Mouse (Mus musculus) E14TG2a.4 (cell line): Measurements from ENCODE around the gene Tsfm.
A peak's percentile ranks its signal among the peaks of the same experiment; 100 is the strongest.

Source experiments
- H3K27me3 ChIP-seq: 2 replicates; pipeline ENCODE4 v1.6.1; 2014; ENCODE audit warnings: low read length, control low read depth; ENCODE audit not compliant: insufficient read depth
- H3K36me3 ChIP-seq: 2 replicates; pipeline ENCODE4 v1.6.1; 2014; ENCODE audit warnings: low read length, control low read depth; ENCODE audit not compliant: insufficient read depth
- H3K4me1 ChIP-seq: replicated peaks from 2 replicates; pipeline ENCODE4 v1.6.1; 2014; ENCODE audit warnings: low read depth, low read length, control low read depth
- H3K4me3 ChIP-seq: replicated peaks from 2 replicates; pipeline ENCODE4 v1.5.1; 2014; ENCODE audit warnings: mild to moderate bottlenecking, low read length
- H3K9me3 ChIP-seq: 2 replicates; pipeline ENCODE4 v1.6.1; 2014; ENCODE audit warnings: low read length, control low read depth
- CTCF ChIP-seq: conservative IDR thresholded peaks from 2 replicates; pipeline ENCODE4 v1.5.1; 2014; ENCODE audit warnings: low read length
- NANOG ChIP-seq: IDR thresholded peaks from 2 replicates; pipeline ENCODE4 v1.6.1; 2014; ENCODE audit warnings: borderline replicate concordance, low read length, mixed read lengths
- POU5F1 ChIP-seq: IDR thresholded peaks from 2 replicates; pipeline ENCODE4 v1.6.1; 2014; ENCODE audit warnings: low read length, borderline replicate concordance

The Tsfm gene

DNA sequence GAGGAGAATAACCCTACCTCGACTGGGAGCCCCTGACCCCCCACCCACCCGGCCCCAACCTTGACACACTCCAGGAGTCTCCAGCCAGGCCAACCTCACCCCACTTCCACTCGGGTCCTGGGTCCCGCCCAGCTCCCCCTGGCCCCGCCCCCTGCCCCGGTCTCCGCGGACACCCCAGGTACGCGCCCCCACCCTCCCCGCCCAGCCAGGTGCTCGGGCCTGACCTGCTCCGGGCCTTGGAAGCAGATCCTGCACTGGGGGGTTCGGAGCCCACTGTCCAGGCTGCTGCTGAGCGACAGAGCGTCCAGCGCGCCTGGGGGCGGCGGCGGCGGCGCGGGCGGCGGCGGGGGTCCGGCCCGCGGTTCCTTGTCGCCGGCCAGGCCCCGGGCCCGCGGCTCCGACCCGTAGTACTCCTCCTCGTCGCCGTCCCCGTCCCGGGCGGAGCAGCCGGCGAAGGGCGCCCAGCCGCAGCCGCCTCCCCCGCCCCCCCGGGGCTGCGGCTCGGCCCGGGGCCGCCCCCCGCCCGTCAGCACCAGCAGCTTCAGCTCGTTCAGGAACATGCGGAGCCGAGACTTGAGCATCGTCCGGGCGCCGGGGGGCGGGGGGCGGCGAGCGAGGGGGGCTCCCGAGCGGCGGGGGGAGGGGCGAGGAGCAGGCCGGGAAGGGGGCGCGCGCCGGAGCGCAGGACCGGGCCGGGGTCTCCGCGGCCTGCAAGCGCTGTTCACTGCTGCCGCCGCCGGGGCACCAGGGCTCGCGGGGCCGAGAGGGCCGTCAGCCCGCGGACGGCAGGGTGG lies 28.7 kb upstream of the Tsfm start:
- TF ChIP-seq CTCF, result no peak
- no peak for TF ChIP-seq POU5F1
- TF ChIP-seq NANOG, result no peak
- peaks cover 13% of the 10 kb centered on the region for H3K27me3 ChIP-seq
- H3K4me1 ChIP-seq, result peaks cover 69% of the 10 kb centered on the region
- H3K9me3 ChIP-seq, result no peaks in the 10 kb centered on the region
- peaks cover 39% of the 10 kb centered on the region for H3K36me3 ChIP-seq
- peak overlapping the region; percentile 85 for H3K4me3 ChIP-seq

DNA sequence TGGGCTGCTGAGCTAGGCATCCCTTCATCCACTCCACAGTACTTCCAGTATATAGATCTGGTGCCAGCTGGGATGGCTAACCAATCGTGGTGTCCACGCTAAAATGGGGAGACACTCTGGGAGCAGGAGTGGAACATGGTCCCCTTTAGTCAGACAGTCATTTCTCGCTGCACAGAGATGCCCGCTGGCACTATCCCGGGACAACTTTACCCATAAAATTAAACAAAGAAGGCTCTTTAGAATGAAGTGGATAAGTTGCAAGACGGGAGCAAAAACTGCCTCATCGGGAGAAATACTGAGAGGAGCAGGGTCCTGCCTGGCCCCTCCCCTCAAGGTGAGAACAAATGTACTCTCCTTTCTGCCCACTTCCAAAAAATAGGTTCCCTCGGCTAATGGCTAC lies 28.1 kb upstream of the Tsfm start:
- H3K4me1 ChIP-seq, result peaks cover 70% of the 10 kb centered on the region
- peaks cover 42% of the 10 kb centered on the region for H3K36me3 ChIP-seq
- H3K27me3 ChIP-seq, result peaks cover 13% of the 10 kb centered on the region
- no peak for TF ChIP-seq NANOG
- no peak for TF ChIP-seq CTCF
- no peak for TF ChIP-seq POU5F1
- H3K4me3 ChIP-seq, result peak overlapping the region; percentile 58
- no peaks in the 10 kb centered on the region for H3K9me3 ChIP-seq

DNA sequence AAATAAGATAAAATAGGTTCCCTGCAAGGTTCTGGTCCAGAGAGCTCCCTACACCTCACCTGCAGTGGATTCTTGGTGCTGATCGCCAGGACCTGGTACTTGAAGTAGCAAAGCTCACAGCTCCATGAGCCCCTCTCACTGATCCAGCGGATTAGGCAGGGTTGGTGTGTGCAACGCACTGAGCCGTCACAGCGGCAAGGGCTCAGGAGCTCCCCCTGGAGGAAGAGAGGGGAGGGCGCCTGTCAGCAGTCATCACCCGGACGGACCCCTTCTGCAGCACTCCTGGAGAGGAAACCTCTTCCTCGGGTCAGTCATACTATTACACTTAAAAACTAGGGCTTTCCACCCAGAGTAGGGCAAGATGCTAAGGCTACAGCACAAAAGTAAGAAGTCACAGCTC lies 27.5 kb upstream of the Tsfm start:
- H3K4me1 ChIP-seq, result peaks cover 73% of the 10 kb centered on the region
- peaks cover 42% of the 10 kb centered on the region for H3K36me3 ChIP-seq
- peak overlapping the region; percentile 58 for H3K4me3 ChIP-seq
- H3K27me3 ChIP-seq, result peaks cover 13% of the 10 kb centered on the region
- no peaks in the 10 kb centered on the region for H3K9me3 ChIP-seq
- TF ChIP-seq CTCF, result peak; percentile 97
- TF ChIP-seq NANOG, result no peak
- no peak for TF ChIP-seq POU5F1

DNA sequence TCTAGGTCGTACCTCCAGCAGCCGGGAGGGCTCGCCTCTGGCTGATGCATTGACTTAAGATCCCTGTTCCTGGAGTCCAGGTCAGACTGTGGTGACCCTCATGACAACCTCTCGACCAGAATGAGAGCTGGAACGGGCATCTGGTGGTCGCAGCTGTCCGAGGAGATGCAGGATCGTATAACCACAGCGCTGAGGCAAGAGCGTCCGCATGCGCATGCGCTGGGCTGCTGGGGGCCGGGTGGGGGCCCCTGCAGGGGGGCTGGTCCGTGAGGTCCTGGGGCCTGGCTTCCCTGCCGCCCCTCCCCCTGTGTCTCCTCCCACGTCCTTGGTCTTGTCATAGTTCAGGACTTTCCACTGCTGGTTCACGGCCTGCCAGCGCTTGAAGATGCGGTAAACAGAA lies 25.9 kb upstream of the Tsfm start:
- TF ChIP-seq POU5F1 (no peak), NANOG (no peak)
- no peaks in the 10 kb centered on the region for H3K9me3 ChIP-seq
- peaks cover 17% of the 10 kb centered on the region for H3K27me3 ChIP-seq
- H3K4me3 ChIP-seq, result peak overlapping the region; percentile 23; the same call in 1 of the 2 replicates
- peaks cover 42% of the 10 kb centered on the region for H3K36me3 ChIP-seq
- H3K4me1 ChIP-seq, result peaks cover 59% of the 10 kb centered on the region

DNA sequence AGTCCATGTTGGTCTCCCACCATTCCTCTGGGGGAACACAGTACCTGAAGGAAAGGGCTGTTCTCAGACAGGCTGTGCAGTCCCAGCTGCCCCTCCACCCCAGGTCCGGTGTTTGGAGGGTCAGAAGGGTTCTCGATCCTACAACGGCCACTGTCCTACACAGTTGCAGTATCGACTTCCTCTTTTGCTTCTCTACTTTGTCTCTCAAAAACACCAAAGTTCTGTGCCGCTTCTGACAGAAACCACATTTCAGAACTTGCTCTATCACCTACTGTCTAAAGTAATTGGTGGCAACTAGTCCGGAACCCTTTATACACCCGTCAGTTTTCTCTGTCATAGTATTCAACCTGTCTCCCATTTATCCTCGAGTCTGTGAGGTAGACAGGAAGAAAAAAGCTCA lies 24.8 kb upstream of the Tsfm start:
- Histone ChIP-seq H3K36me3 (peaks cover 42% of the 10 kb centered on the region), H3K4me3 (no peak overlapping the region), H3K4me1 (peaks cover 49% of the 10 kb centered on the region), H3K27me3 (peaks cover 28% of the 10 kb centered on the region), H3K9me3 (peaks cover 8% of the 10 kb centered on the region)
- TF ChIP-seq NANOG (no peak), CTCF (no peak), POU5F1 (no peak)

DNA sequence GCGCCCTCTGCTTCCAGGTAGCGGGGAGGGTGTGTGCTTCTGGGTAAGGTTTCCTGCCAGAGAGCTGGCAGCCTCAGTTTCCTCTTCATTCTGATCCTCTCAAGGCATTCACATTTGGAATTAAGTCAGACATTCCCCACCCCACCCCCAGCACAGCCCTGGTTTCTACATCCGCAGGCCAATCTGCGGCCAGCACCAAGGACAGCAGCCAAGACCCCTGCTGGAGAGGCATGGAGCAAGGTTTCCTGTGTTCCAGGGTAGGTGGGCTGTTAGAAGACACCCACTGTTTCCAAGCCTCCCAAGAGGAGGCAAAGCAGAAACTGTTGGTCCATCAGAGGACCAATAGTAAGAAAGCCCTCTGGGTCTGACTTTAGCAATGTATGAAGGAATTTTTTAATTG lies 24.0 kb upstream of the Tsfm start:
- Histone ChIP-seq H3K36me3 (peaks cover 42% of the 10 kb centered on the region), H3K4me3 (no peak overlapping the region), H3K9me3 (peaks cover 12% of the 10 kb centered on the region), H3K27me3 (peaks cover 35% of the 10 kb centered on the region), H3K4me1 (peaks cover 54% of the 10 kb centered on the region)
- TF ChIP-seq NANOG (no peak), CTCF (peak; percentile 12; the same call in 1 of the 2 replicates)

DNA sequence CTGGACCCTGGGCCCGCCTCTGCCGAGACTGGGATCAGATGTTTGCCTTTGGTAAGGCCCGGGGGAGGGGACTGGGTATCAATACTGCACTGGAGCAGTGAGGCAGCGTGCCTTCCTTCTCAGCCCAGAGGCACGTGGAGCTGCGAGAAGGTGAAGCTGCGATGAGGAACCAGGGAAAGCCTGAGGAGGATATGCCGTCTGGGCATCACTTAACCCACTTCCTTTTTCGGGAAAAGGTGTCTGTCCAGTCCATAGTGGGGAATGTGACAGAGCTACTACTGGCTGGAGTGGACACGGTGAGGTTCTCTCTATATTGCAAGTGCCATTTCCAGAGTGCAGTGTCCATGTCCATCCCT lies 19.5 kb upstream of the Tsfm start:
- Histone ChIP-seq H3K9me3 (peaks cover 12% of the 10 kb centered on the region), H3K4me3 (peak overlapping the region; percentile 64), H3K4me1 (peaks cover 52% of the 10 kb centered on the region), H3K36me3 (peaks cover 42% of the 10 kb centered on the region), H3K27me3 (peaks cover 43% of the 10 kb centered on the region)
- TF ChIP-seq NANOG (no peak), POU5F1 (no peak), CTCF (no peak)

DNA sequence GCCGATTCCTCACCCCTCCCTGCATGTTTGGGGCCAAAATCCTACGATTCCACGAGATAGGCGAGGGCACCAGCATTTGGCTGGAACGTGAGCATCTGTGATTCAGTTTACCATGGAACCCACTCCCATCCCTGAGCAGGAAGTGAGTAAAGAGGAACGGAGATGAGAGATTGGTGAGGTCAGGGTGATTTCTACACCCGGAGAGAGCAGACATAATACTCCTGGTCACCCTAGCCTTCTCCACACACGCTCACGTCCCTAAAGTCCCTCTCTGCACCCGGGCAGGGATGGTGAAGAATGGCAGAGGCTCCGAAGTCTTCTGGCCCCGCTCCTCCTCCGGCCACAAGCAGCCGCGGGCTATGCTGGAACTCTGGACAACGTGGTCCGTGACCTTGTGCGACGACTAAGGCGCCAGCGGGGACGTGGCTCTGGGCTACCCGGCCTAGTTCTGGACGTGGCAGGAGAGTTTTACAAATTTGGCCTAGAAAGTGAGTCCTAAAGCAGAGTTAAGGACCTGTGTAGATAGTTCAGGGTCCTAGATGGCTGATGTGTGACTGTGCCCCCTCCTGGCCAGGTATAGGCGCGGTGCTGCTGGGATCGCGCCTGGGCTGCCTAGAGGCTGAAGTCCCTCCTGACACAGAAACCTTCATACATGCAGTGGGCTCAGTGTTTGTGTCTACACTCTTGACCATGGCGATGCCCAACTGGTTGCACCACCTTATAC lies 18.9 kb upstream of the Tsfm start:
- peaks cover 43% of the 10 kb centered on the region for H3K27me3 ChIP-seq
- H3K9me3 ChIP-seq, result peaks cover 12% of the 10 kb centered on the region
- peaks cover 57% of the 10 kb centered on the region for H3K4me1 ChIP-seq
- peak overlapping the region; percentile 64 for H3K4me3 ChIP-seq
- TF ChIP-seq CTCF, result peak; percentile 18
- TF ChIP-seq NANOG, result no peak
- no peak for TF ChIP-seq POU5F1
- peaks cover 42% of the 10 kb centered on the region for H3K36me3 ChIP-seq
